Comparison of ENCODE assay signal across 10 mouse cellular contexts in the genomic region with DNA sequence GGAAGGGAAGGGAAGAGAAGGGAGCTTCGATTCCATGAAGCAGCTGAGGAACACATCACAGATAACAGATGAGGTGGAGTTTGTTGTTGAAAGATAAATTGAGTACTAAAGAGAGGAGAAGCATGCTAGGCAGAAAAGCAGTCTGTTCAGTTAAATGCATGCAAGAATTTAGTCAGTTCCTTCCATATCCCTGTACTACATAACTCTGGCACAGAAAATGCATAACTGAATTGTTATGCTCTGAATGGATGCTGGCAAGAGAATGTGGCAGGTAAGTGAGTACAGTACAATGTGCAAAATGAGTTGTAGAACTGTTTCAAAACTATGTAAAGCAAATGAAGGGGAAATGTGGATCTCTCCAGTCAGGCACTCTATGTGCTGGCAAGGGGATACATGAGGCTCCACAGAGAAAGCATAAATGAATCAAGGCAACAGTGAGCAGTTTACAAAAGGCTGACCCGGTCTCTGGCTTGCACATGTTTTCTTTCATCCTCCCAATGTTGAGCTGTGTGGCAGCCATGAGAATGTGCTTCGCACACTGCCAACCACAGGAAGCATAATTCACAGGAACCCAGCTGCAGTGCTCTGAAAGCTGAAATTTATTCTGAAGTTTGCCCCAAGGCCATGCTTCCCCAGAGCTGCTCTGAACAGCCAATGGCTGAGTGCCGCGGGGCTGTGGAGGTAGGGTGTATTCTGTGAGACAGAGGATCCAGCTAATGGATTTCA.
DNase-seq lines count a peak whose midpoint lies in the region; ATAC-seq lines count a peak whose summit lies in the region.
"Had no signal": no experiment of that assay in that cellular context is flagged by ENCODE, and none has a peak within 500 bp of the region (broad histone marks: within the 10 kb centered on the region; RNA-seq: fewer than 3 reads in every experiment).

No protein-coding gene starts in this region.

- peak; percentile 73 for ATAC-seq in forebrain, embryonic 11.5 days (replicated peaks; ENCODE audit: low FRiP score)
- peak; percentile 91 for ATAC-seq in hindbrain, embryonic 14.5 days (ENCODE audit: low FRiP score)
- ATAC-seq in neural tube, embryonic 15.5 days (ENCODE audit: low FRiP score) = peak; percentile 84
- no peak for ATAC-seq in megakaryocyte-erythroid progenitor cell, adult 5-6 weeks (replicated peaks; ENCODE audit: low FRiP score, low TSS enrichment, poor library complexity, severe bottlenecking)

- H3K9me3 ChIP-seq in forebrain, embryonic 11.5 days (ENCODE audit: control insufficient read depth, low read length) = no peaks in the 10 kb centered on the region
- no peaks in the 10 kb centered on the region for H3K9me3 ChIP-seq in forebrain, embryonic 10.5 days
- H3K9me3 ChIP-seq in hindbrain, embryonic 14.5 days (ENCODE audit: control insufficient read depth, low read length) = no peaks in the 10 kb centered on the region
- H3K9me3 ChIP-seq in neural tube, embryonic 15.5 days (replicated peaks) = no peaks in the 10 kb centered on the region
- H3K9me3 ChIP-seq: liver, embryonic 15.5 days had no signal

- no peaks in the 10 kb centered on the region; the same call in 1 of the 2 replicates for H3K4me1 ChIP-seq in forebrain, embryonic 11.5 days (replicated peaks; ENCODE audit: control insufficient read depth, insufficient read depth, low read length)
- 0 out of 2 replicates have a peak, but pooled peaks cover 4% of the 10 kb centered on the region for H3K4me1 ChIP-seq in forebrain, embryonic 10.5 days
- H3K4me1 ChIP-seq in hindbrain, embryonic 14.5 days (replicated peaks; ENCODE audit: control insufficient read depth, insufficient read depth, low read length) = no peaks in the 10 kb centered on the region
- H3K4me1 ChIP-seq in neural tube, embryonic 15.5 days = peaks cover 7% of the 10 kb centered on the region
- H3K4me1 ChIP-seq: liver, embryonic 15.5 days had no signal

- H3K27ac ChIP-seq in forebrain, embryonic 11.5 days (ENCODE audit: low read depth, low read length) = no peak overlapping the region
- H3K27ac ChIP-seq in forebrain, embryonic 10.5 days = no peak overlapping the region
- no peak overlapping the region for H3K27ac ChIP-seq in hindbrain, embryonic 14.5 days
- H3K27ac ChIP-seq in neural tube, embryonic 15.5 days (replicated peaks) = peak overlapping the region; percentile 56
- H3K27ac ChIP-seq: liver, embryonic 15.5 days had no signal

- no peaks in the 10 kb centered on the region for H3K36me3 ChIP-seq in forebrain, embryonic 11.5 days (ENCODE audit: control insufficient read depth, insufficient read depth, low read length)
- H3K36me3 ChIP-seq in forebrain, embryonic 10.5 days (replicated peaks) = no peaks in the 10 kb centered on the region
- H3K36me3 ChIP-seq in hindbrain, embryonic 14.5 days (replicated peaks; ENCODE audit: control insufficient read depth, insufficient read depth) = no peaks in the 10 kb centered on the region
- H3K36me3 ChIP-seq in neural tube, embryonic 15.5 days = no peaks in the 10 kb centered on the region
- H3K36me3 ChIP-seq: liver, embryonic 15.5 days had no signal

- DNase-seq in forebrain, embryonic 11.5 days (ENCODE audit: low spot score) = no peak
- DNase-seq in forebrain, embryonic 10.5 days (ENCODE audit: extremely low spot score, low spot score) = no peak
- peak; percentile 7 for DNase-seq in right cerebral cortex, postnatal 4 days
- no peak for DNase-seq in right cerebral cortex, adult 2 months (ENCODE audit: low spot score in 2 of 2)
- no peak for DNase-seq in hindbrain, embryonic 14.5 days (ENCODE audit: low spot score)
- no peak for DNase-seq in heart, adult 11 months
- DNase-seq: heart, postnatal 14 days had no signal

- H3K9ac ChIP-seq in forebrain, embryonic 11.5 days (ENCODE audit: low read length) = no peak overlapping the region
- no peak overlapping the region for H3K9ac ChIP-seq in hindbrain, embryonic 14.5 days
- no peak overlapping the region for H3K9ac ChIP-seq in neural tube, embryonic 15.5 days (replicated peaks)
- H3K9ac ChIP-seq: liver, embryonic 15.5 days had no signal

- WGBS in forebrain, embryonic 11.5 days = 65% methylated on average over 5 of the region's 5 CpGs
- 74% methylated on average over 5 of the region's 5 CpGs for WGBS in forebrain, embryonic 10.5 days
- WGBS in hindbrain, embryonic 14.5 days = 61% methylated on average over 5 of the region's 5 CpGs
- WGBS in neural tube, embryonic 15.5 days = 23% methylated on average over 5 of the region's 5 CpGs

- no peak overlapping the region for H3K4me2 ChIP-seq in forebrain, embryonic 11.5 days (ENCODE audit: low read depth, low read length, severe bottlenecking)
- no peak overlapping the region for H3K4me2 ChIP-seq in hindbrain, embryonic 14.5 days (replicated peaks)
- H3K4me2 ChIP-seq in neural tube, embryonic 15.5 days = no peak overlapping the region
- H3K4me2 ChIP-seq: liver, embryonic 15.5 days had no signal

- no peak overlapping the region for H3K4me3 ChIP-seq in forebrain, embryonic 11.5 days (ENCODE audit: low read depth, low read length)
- no peak overlapping the region for H3K4me3 ChIP-seq in forebrain, embryonic 10.5 days
- no peak overlapping the region for H3K4me3 ChIP-seq in hindbrain, embryonic 14.5 days (replicated peaks; ENCODE audit: low read length)
- H3K4me3 ChIP-seq in neural tube, embryonic 15.5 days (replicated peaks) = no peak overlapping the region
- H3K4me3 ChIP-seq: liver, embryonic 15.5 days had no signal

- H3K27me3 ChIP-seq in forebrain, embryonic 11.5 days (ENCODE audit: control insufficient read depth, insufficient read depth, low read length) = no peaks in the 10 kb centered on the region
- no peaks in the 10 kb centered on the region for H3K27me3 ChIP-seq in forebrain, embryonic 10.5 days (ENCODE audit: poor library complexity, severe bottlenecking)
- no peaks in the 10 kb centered on the region for H3K27me3 ChIP-seq in hindbrain, embryonic 14.5 days (ENCODE audit: control insufficient read depth, insufficient read depth, low read length)
- no peaks in the 10 kb centered on the region for H3K27me3 ChIP-seq in neural tube, embryonic 15.5 days (replicated peaks)
- H3K27me3 ChIP-seq: liver, embryonic 15.5 days had no signal
